Mouse (Mus musculus) adipose tissue, adult 10 weeks (tissue): ENCODE measurements around the gene Ceacam2. TPM values are rescaled to one million over a fixed set of nuclear protein-coding genes. Genes with fewer than 3 reads are reported as not detected.

Experiments
- polyA plus RNA-seq: library from polyadenylated mRNA; stranded (reverse); fragments of 350-450 nt; fragmentation: Illumina TruSeq; extraction: RNeasy Lipid Tissue Mini Kit (QIAGEN cat#74804); gene quantifications from one replicate; pipeline ENCODE4 v1.2.3, GENCODE M21; 2014; ENCODE audit warnings: low read depth, low replicate concordance

Gene Ceacam2
- 1.3 TPM for polyA plus RNA-seq

DNA sequence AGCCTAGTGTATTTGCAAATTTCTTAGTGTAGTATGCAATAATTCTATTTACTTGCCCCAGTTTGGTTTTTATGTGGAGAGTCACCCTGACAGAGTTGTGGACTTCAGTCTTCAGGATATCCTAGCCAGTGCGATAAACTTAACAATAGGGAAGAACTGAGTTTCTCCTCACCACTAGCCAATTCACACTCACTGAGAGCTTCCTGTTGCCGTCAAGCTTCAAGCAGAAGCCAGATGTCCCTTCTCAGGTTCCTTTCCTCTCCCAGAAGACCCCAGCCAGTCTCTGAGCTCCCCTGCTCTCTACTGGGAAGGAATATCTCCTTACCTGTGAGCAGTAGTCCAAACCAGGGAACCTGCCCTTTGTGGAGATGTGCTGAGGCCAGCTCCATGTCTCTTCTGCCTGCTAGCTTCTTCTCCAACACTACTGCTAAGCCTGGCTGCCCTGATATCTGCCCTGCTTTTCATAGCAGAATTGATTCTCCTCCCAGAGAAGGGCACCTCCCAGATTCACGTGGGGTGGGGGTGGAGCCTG is at the start of gene Ceacam2:
Ceacam2 (minus strand) TSS at position 482 of the 532 bp plus-strand sequence.

DNA sequence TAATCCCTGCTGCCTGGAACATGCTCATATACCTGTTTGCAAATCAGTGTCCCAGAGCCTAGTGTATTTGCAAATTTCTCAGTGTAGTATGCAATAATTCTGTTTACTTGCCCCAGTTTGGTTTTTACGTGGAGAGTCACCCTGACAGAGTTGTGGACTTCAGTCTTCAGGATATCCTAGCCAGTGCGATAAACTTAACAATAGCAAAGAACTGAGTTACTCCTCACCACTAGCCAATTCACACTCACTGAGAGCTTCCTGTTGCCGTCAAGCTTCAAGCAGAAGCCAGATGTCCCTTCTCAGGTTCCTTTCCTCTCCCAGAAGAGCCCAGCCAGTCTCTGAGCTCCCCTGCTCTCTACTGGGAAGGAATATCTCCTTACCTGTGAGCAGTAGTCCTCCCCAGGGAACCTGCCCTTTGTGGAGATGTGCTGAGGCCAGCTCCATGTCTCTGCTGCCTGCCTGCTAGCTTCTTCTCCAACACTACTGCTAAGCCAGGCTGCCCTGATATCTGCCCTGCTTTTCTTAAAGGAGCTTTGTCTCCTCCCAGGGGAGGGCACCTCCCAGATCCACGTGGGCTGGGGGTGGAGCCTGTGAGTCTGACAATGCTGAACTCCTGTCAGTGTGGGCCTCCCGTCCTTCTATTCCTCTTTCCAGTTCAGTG is 62.4 kb downstream of the Ceacam2 start, which contains the start of gene Ceacam1:
Ceacam1 (minus strand) TSS at position 513 of the 661 bp plus-strand sequence.

Other genes starting within 250 kb of the Ceacam2 start
- 54.0 TPM for gene Pafah1b3, start 241.9 kb downstream of the Ceacam2 start, polyA plus RNA-seq
- 1.5 TPM for gene Prr19, start 238.4 kb downstream of the Ceacam2 start, polyA plus RNA-seq
- not detected for gene Tmem145, start 233.8 kb downstream of the Ceacam2 start, polyA plus RNA-seq
- gene Megf8, start 222.7 kb downstream of the Ceacam2 start, polyA plus RNA-seq, result 32.1 TPM
- not detected for gene Cnfn, start 170.1 kb downstream of the Ceacam2 start, polyA plus RNA-seq
- 468 TPM for gene Lipe, start 141.1 kb downstream of the Ceacam2 start, polyA plus RNA-seq
- not detected for gene Cxcl17, start 127.0 kb downstream of the Ceacam2 start, polyA plus RNA-seq
- 10.2 TPM for gene Ceacam1, start 62.3 kb downstream of the Ceacam2 start, polyA plus RNA-seq
- gene Erich4, start 76.0 kb upstream of the Ceacam2 start, polyA plus RNA-seq, result 2.2 TPM
- gene Dmac2, start 79.6 kb upstream of the Ceacam2 start, polyA plus RNA-seq, result 31.3 TPM
- 6.2 TPM for gene B3gnt8, start 86.8 kb upstream of the Ceacam2 start, polyA plus RNA-seq
- gene Bckdha, start 119.1 kb upstream of the Ceacam2 start, polyA plus RNA-seq, result 101 TPM
- 43.5 TPM for gene Exosc5, start 119.3 kb upstream of the Ceacam2 start, polyA plus RNA-seq
- 3.0 TPM for gene Tmem91, start 135.3 kb upstream of the Ceacam2 start, polyA plus RNA-seq
- gene B9d2, start 140.9 kb upstream of the Ceacam2 start, polyA plus RNA-seq, result 18.2 TPM
- gene Tgfb1, start 147.1 kb upstream of the Ceacam2 start, polyA plus RNA-seq, result 42.2 TPM
- 36.5 TPM for gene Ccdc97, start 179.2 kb upstream of the Ceacam2 start, polyA plus RNA-seq
- 94.4 TPM for gene Hnrnpul1, start 214.9 kb upstream of the Ceacam2 start, polyA plus RNA-seq
- gene Axl, start 248.8 kb upstream of the Ceacam2 start, polyA plus RNA-seq, result 59.2 TPM